24 mouse cellular contexts compared by ENCODE assay signal in genomic region chr6:127466749-127467310, GRCm38 (mm10). TPM values are rescaled to one million over a fixed set of nuclear protein-coding genes. Genes with fewer than 3 reads are reported as not detected.
A peak's percentile ranks its signal among the peaks of the same experiment; 100 is the strongest.
DNase-seq lines count a peak whose midpoint lies in the region; ATAC-seq lines count a peak whose summit lies in the region.
"Had no signal": no experiment of that assay in that cellular context is flagged by ENCODE, and none has a peak within 500 bp of the region (broad histone marks: within the 10 kb centered on the region; RNA-seq: fewer than 3 reads in every experiment).

No protein-coding gene starts in this region.

- DNase-seq in frontal cortex, adult 2 months (ENCODE audit: extremely low spot score in 1 of 2, low spot score in 1 of 2), result no peak
- DNase-seq in left cerebral cortex, postnatal 14 days (ENCODE audit: low spot score in 2 of 2), result peak; percentile 20 to 77
- DNase-seq in left cerebral cortex, adult 11 months (ENCODE audit: low spot score), result no peak
- DNase-seq in right cerebral cortex, postnatal 10 days (ENCODE audit: low spot score in 2 of 2), result peak; percentile 41 to 69
- DNase-seq in right cerebral cortex, postnatal 14 days, result no peak
- no peak for DNase-seq in ovary, postnatal 36 days (ENCODE audit: low spot score)
- DNase-seq: adrenal gland, adult 2 months; cerebellum, adult 11 months; cerebellum, postnatal 14 days; embryo, embryonic 11 days; gastrocnemius, postnatal 14 days; heart, postnatal 14 days; liver; liver, postnatal 0 days; thymus, postnatal 4 days had no signal

- intact Hi-C loops in left cerebral cortex, postnatal 14 days (cut with DNase I), result no loop called here

- no peak overlapping the region for H3K9ac ChIP-seq in kidney, embryonic 14.5 days (ENCODE audit: low read depth, low read length)
- H3K9ac ChIP-seq: embryonic facial prominence, embryonic 15.5 days; intestine, embryonic 15.5 days; kidney, embryonic 15.5 days; liver, postnatal 0 days; midbrain, embryonic 12.5 days had no signal

- ATAC-seq in frontal cortex, adult (ENCODE audit: low TSS enrichment), result peak; percentile 27; the same call in 1 of the 2 replicates
- ATAC-seq in kidney, embryonic 14.5 days (ENCODE audit: low FRiP score, low TSS enrichment), result no peak
- ATAC-seq: intestine, embryonic 15.5 days; liver, postnatal 0 days had no signal

- H3K4me3 ChIP-seq in kidney, embryonic 14.5 days (ENCODE audit: low read length), result no peak overlapping the region
- H3K4me3 ChIP-seq: embryonic facial prominence, embryonic 15.5 days; intestine, embryonic 15.5 days; kidney, embryonic 15.5 days; left cerebral cortex, adult 2 months; midbrain, embryonic 12.5 days had no signal

- no peaks in the 10 kb centered on the region for H3K9me3 ChIP-seq in kidney, embryonic 14.5 days (ENCODE audit: control insufficient read depth, low read length)
- H3K9me3 ChIP-seq: embryonic facial prominence, embryonic 15.5 days; intestine, embryonic 15.5 days; kidney, embryonic 15.5 days; midbrain, embryonic 12.5 days had no signal

- 74% methylated on average over 4 of the region's 4 CpGs for WGBS in kidney, embryonic 14.5 days

- H3K4me2 ChIP-seq in kidney, embryonic 14.5 days (replicated peaks; ENCODE audit: low read depth, low read length), result no peak overlapping the region
- H3K4me2 ChIP-seq: embryonic facial prominence, embryonic 15.5 days; heart, embryonic 11.5 days; intestine, embryonic 15.5 days; kidney, embryonic 15.5 days; midbrain, embryonic 12.5 days had no signal

- peaks cover 4% of the 10 kb centered on the region; the same call in 1 of the 2 replicates for H3K36me3 ChIP-seq in kidney, embryonic 14.5 days (ENCODE audit: control insufficient read depth, insufficient read depth, low read length)
- H3K36me3 ChIP-seq: intestine, embryonic 15.5 days; kidney, embryonic 15.5 days had no signal

- no peaks in the 10 kb centered on the region for H3K27me3 ChIP-seq in kidney, embryonic 14.5 days (ENCODE audit: control insufficient read depth, insufficient read depth, low read length)
- H3K27me3 ChIP-seq: CH12.LX; embryonic facial prominence, embryonic 15.5 days; intestine, embryonic 15.5 days; kidney, embryonic 15.5 days; midbrain, embryonic 12.5 days had no signal

- 0 out of 2 replicates have a peak, but pooled peaks cover 3% of the 10 kb centered on the region for H3K4me1 ChIP-seq in kidney, embryonic 14.5 days (ENCODE audit: control insufficient read depth, insufficient read depth, low read length)
- H3K4me1 ChIP-seq: embryonic facial prominence, embryonic 15.5 days; intestine, embryonic 15.5 days had no signal

- H3K27ac ChIP-seq in kidney, embryonic 14.5 days (ENCODE audit: low read depth, low read length), result no peak overlapping the region
- H3K27ac ChIP-seq: embryonic facial prominence, embryonic 15.5 days; intestine, embryonic 15.5 days; kidney, embryonic 15.5 days; left cerebral cortex, adult 2 months; midbrain, embryonic 12.5 days had no signal

RNA-seq across cellular contexts. Expression of gene Parp11, which starts 20.2 kb away (rescaled TPM):
- polyA plus RNA-seq in frontal cortex, adult 2 months (2012; rRNA removed), result 30.9 and 32.0 TPM in 2 replicates
- 10 to 100 TPM; 32.3 to 32.5 TPM for total RNA-seq in left cerebral cortex, postnatal 14 days (2021)
- polyA plus RNA-seq in kidney, embryonic 14.5 days (2014; fragmentation: Nextera tagmentation; extraction: Ambion mirVana), result 14.2 and 30.7 TPM in 2 replicates

Comparison
In these comparisons a context has a peak if more than half of its experiments do, and no peak if none do; other contexts are left out.
1. DNase-seq: peak in left cerebral cortex, postnatal 14 days (2 of 2) and right cerebral cortex, postnatal 10 days (2 of 2); none in frontal cortex, adult 2 months (0 of 2), left cerebral cortex, adult 11 months (single experiment), right cerebral cortex, postnatal 14 days (single experiment) and ovary, postnatal 36 days (single experiment).